ENCODE assay signal across 9 mouse cellular contexts in the genomic region with DNA sequence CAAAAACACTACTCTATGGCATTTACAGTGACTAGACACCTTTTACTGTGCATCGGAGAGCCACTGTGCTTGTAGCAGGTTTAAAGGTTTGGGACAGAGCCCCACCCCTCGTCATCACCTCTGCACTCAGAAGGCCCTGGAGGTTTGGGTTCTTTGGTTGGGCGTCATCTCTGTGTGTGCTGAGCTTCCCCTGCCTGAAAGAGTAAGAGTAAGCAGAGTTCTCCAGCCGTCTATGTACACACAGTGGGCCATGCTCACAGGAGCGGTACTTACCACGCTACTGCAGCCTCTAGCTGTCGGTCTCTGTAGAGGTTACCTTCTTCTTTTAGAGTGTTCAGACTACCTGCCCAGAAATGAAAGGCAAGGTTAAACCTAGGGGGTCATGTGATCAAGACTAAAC. TPM values are rescaled to one million over a fixed set of nuclear protein-coding genes. Genes with fewer than 3 reads are reported as not detected.
DNase-seq lines count a peak whose midpoint lies in the region; ATAC-seq and TF ChIP-seq lines count a peak whose summit lies in the region.
"Had no signal": no experiment of that assay in that cellular context is flagged by ENCODE, and none has a peak within 500 bp of the region (broad histone marks: within the 10 kb centered on the region; RNA-seq: fewer than 3 reads in every experiment).

No protein-coding gene starts in this region.

- TF ChIP-seq CTCF in forebrain, postnatal 0 days (IDR thresholded peaks at IDR 0.05; ENCODE audit: low read depth) = no peak

- WGBS in heart, embryonic 15.5 days = 87% methylated on average over 7 of the region's 7 CpGs
- WGBS in forebrain, postnatal 0 days = 94% methylated on average over 7 of the region's 7 CpGs
- 92% methylated on average over 7 of the region's 7 CpGs for WGBS in midbrain, embryonic 11.5 days

- H3K9ac ChIP-seq in heart, embryonic 15.5 days = no peak overlapping the region
- H3K9ac ChIP-seq in ES-E14 (ENCODE audit: insufficient read depth, low read depth, low read length, poor library complexity, severe bottlenecking) = peak overlapping the region; percentile 29; the same call in 1 of the 2 replicates
- no peak overlapping the region for H3K9ac ChIP-seq in forebrain, postnatal 0 days
- no peak overlapping the region for H3K9ac ChIP-seq in midbrain, embryonic 11.5 days (ENCODE audit: low read length)

- no peaks in the 10 kb centered on the region for H3K27me3 ChIP-seq in heart, embryonic 15.5 days
- no peaks in the 10 kb centered on the region for H3K27me3 ChIP-seq in forebrain, postnatal 0 days (ENCODE audit: insufficient read depth, low read length)
- no peaks in the 10 kb centered on the region for H3K27me3 ChIP-seq in midbrain, embryonic 11.5 days (ENCODE audit: control insufficient read depth, insufficient read depth, low read length)

- H3K4me1 ChIP-seq in heart, embryonic 15.5 days (replicated peaks) = peaks cover 15% of the 10 kb centered on the region
- peaks cover 0 to 9% of the 10 kb centered on the region in 2 experiments; a peak in 2 of 4 replicates for H3K4me1 ChIP-seq in ES-E14 (ENCODE audit: control insufficient read depth in 2 of 2, insufficient read depth in 2 of 2, low read length in 2 of 2, poor library complexity in 1 of 2)
- peaks cover 6% of the 10 kb centered on the region; the same call in 1 of the 2 replicates for H3K4me1 ChIP-seq in forebrain, postnatal 0 days (ENCODE audit: insufficient read depth)
- H3K4me1 ChIP-seq in midbrain, embryonic 11.5 days (ENCODE audit: control insufficient read depth, insufficient read depth, low read length) = peaks cover 4% of the 10 kb centered on the region; the same call in 1 of the 2 replicates

- peaks cover 46% of the 10 kb centered on the region for H3K36me3 ChIP-seq in heart, embryonic 15.5 days
- peaks cover 49% of the 10 kb centered on the region for H3K36me3 ChIP-seq in ES-E14 (ENCODE audit: control insufficient read depth, insufficient read depth, low read length, poor library complexity, severe bottlenecking)
- peaks cover 45% of the 10 kb centered on the region for H3K36me3 ChIP-seq in forebrain, postnatal 0 days (ENCODE audit: insufficient read depth)
- H3K36me3 ChIP-seq in midbrain, embryonic 11.5 days (ENCODE audit: control insufficient read depth, insufficient read depth, low read length) = peaks cover 25% of the 10 kb centered on the region

- H3K9me3 ChIP-seq in heart, embryonic 15.5 days (replicated peaks) = no peaks in the 10 kb centered on the region
- no peaks in the 10 kb centered on the region for H3K9me3 ChIP-seq in ES-E14 (ENCODE audit: control insufficient read depth, insufficient read depth, low read depth, low read length)
- no peaks in the 10 kb centered on the region for H3K9me3 ChIP-seq in forebrain, postnatal 0 days (ENCODE audit: low read length)
- no peaks in the 10 kb centered on the region for H3K9me3 ChIP-seq in midbrain, embryonic 11.5 days (ENCODE audit: control insufficient read depth, low read length)

- intact Hi-C loops in heart, postnatal 25 days (cut with DNase I) = no loop called here

- peak overlapping the region; percentile 85 for H3K4me3 ChIP-seq in heart, embryonic 15.5 days
- peak overlapping the region; percentile 84 to 87 for H3K4me3 ChIP-seq in ES-E14 (ENCODE audit: insufficient read depth in 1 of 2, low read depth in 1 of 2, low read length in 2 of 2, poor library complexity in 1 of 2, severe bottlenecking in 1 of 2)
- no peak overlapping the region for H3K4me3 ChIP-seq in forebrain, postnatal 0 days (ENCODE audit: low read depth, low read length)
- H3K4me3 ChIP-seq in midbrain, embryonic 11.5 days (ENCODE audit: low read depth, low read length) = no peak overlapping the region

- DNase-seq in heart, postnatal 25 days (ENCODE audit: low spot score) = no peak
- DNase-seq in ES-E14 (ENCODE audit: low read depth, low spot score) (no peak), adipocyte (ENCODE audit: low spot score) (no peak)
- no peak for DNase-seq in forebrain, postnatal 0 days
- peak; percentile 75 for DNase-seq in midbrain, embryonic 11.5 days (ENCODE audit: low spot score, missing footprints)
- DNase-seq in spleen, adult 18-20 months = no peak
- DNase-seq: kidney, adult 18-20 months had no signal

- H3K4me2 ChIP-seq in heart, embryonic 15.5 days = peak overlapping the region; percentile 83
- peak overlapping the region; percentile 75; the same call in 1 of the 2 replicates for H3K4me2 ChIP-seq in forebrain, postnatal 0 days (ENCODE audit: low read depth)
- H3K4me2 ChIP-seq in midbrain, embryonic 11.5 days = peak overlapping the region; percentile 87

- in situ Hi-C loops in ES-E14 (cut with MboI; ENCODE audit: low sequenced_read_pairs in 2 of 2, unreplicated experiment in 2 of 2) = no loop called here

- ATAC-seq in heart, embryonic 15.5 days (replicated peaks; ENCODE audit: insufficient number of reproducible peaks, insufficient read depth, low FRiP score, low read depth) = no peak
- no peak for ATAC-seq in forebrain, postnatal 0 days
- ATAC-seq in midbrain, embryonic 11.5 days (ENCODE audit: low FRiP score) = no peak
- no peak for ATAC-seq in frontal cortex, adult (ENCODE audit: low TSS enrichment)

- no peak overlapping the region for H3K27ac ChIP-seq in heart, embryonic 15.5 days
- no peak overlapping the region for H3K27ac ChIP-seq in ES-E14 (ENCODE audit: insufficient read depth, low read depth, low read length, poor library complexity, severe bottlenecking)
- no peak overlapping the region for H3K27ac ChIP-seq in forebrain, postnatal 0 days (ENCODE audit: low read depth, low read length)
- no peak overlapping the region for H3K27ac ChIP-seq in midbrain, embryonic 11.5 days (ENCODE audit: low read depth, low read length)

TF ChIP-seq in ES-E14, 5 proteins besides CTCF, POLR2A, EP300 and RAD21:
- TF ChIP-seq ZC3H11A (IDR thresholded peaks at IDR 0.05; ENCODE audit: borderline replicate concordance, low read depth, low read length) = no peak
- no peak for TF ChIP-seq CHD2 (IDR thresholded peaks at IDR 0.05; ENCODE audit: low read depth, low read length)
- TF ChIP-seq MAFK (IDR thresholded peaks at IDR 0.05; ENCODE audit: insufficient read depth, low read depth, low read length) = no peak
- TF ChIP-seq ZNF384 (IDR thresholded peaks at IDR 0.05; ENCODE audit: low read depth, low read length) = no peak
- TF ChIP-seq HCFC1 (IDR thresholded peaks at IDR 0.05; ENCODE audit: borderline replicate concordance, insufficient read depth, low read length) = no peak
TF ChIP-seq in ES-E14: peak in this region for 0.

RNA-seq across cellular contexts. Expression of a gene that starts 1.2 kb away (rescaled TPM):
- polyA plus RNA-seq in heart, embryonic 15.5 days (2015; fragmentation: Nextera tagmentation; extraction: Ambion mirVana) = 37.3 and 44.6 TPM in 2 replicates
- total RNA-seq in heart, postnatal 25 days (2021) = 10 to 100 TPM; 14.3 to 14.7 TPM
- 74.5 and 78.3 TPM in 2 replicates for total RNA-seq in ES-E14 (2012; rRNA removed)
- total RNA-seq in forebrain, postnatal 0 days (2014; rRNA removed) = 36.8 and 37.3 TPM in 2 replicates
- 40.6 and 41.1 TPM in 2 replicates for polyA plus RNA-seq in forebrain, postnatal 0 days (2015; fragmentation: Nextera tagmentation; extraction: Ambion mirVana)
- polyA plus RNA-seq in midbrain, embryonic 11.5 days (2014; fragmentation: Nextera tagmentation; extraction: Ambion mirVana) = 50.6 and 50.9 TPM in 2 replicates

RNA-seq across cellular contexts. Expression of a gene that starts 37.8 kb away (rescaled TPM):
- polyA plus RNA-seq in heart, embryonic 15.5 days (2015; fragmentation: Nextera tagmentation; extraction: Ambion mirVana) = 13.3 and 13.6 TPM in 2 replicates
- 10 to 100 TPM; 32.0 to 37.0 TPM for total RNA-seq in heart, postnatal 25 days (2021)
- total RNA-seq in ES-E14 (2012; rRNA removed) = 11.2 and 11.7 TPM in 2 replicates
- total RNA-seq in forebrain, postnatal 0 days (2014; rRNA removed) = 25.9 and 28.9 TPM in 2 replicates
- polyA plus RNA-seq in forebrain, postnatal 0 days (2015; fragmentation: Nextera tagmentation; extraction: Ambion mirVana) = 6.8 and 12.8 TPM in 2 replicates
- 12.7 and 14.5 TPM in 2 replicates for polyA plus RNA-seq in midbrain, embryonic 11.5 days (2014; fragmentation: Nextera tagmentation; extraction: Ambion mirVana)

RNA-seq across cellular contexts. Expression of a gene that starts 38.4 kb away (rescaled TPM):
- 132 and 135 TPM in 2 replicates for polyA plus RNA-seq in heart, embryonic 15.5 days (2015; fragmentation: Nextera tagmentation; extraction: Ambion mirVana)
- total RNA-seq in heart, postnatal 25 days (2021) = 100 to 1,000 TPM; 138 to 145 TPM
- total RNA-seq in ES-E14 (2012; rRNA removed) = 168 and 185 TPM in 2 replicates
- 76.2 and 83.0 TPM in 2 replicates for total RNA-seq in forebrain, postnatal 0 days (2014; rRNA removed)
- 127 and 141 TPM in 2 replicates for polyA plus RNA-seq in forebrain, postnatal 0 days (2015; fragmentation: Nextera tagmentation; extraction: Ambion mirVana)
- polyA plus RNA-seq in midbrain, embryonic 11.5 days (2014; fragmentation: Nextera tagmentation; extraction: Ambion mirVana) = 148 and 157 TPM in 2 replicates

Comparison
In these comparisons a context has a peak if more than half of its experiments do, and no peak if none do; other contexts are left out.
1. H3K4me3 ChIP-seq: peak in heart, embryonic 15.5 days (single experiment) and ES-E14 (2 of 2); none in forebrain, postnatal 0 days (single experiment) and midbrain, embryonic 11.5 days (single experiment).
2. Peak in every context shown above with its lines, with median percentiles within 50 percentile points of each other: H3K4me2 ChIP-seq.